Mouse (Mus musculus): ENCODE data around the gene Poglut1.
"Not testable (repeated sequence)": the region's sequence is repeated elsewhere in the genome, so short reads cannot be mapped to it uniquely, and the experiment has no call there.

Poglut1 gene

GRCm38 (mm10) chr16:38538716-38539380, 11.2 kb downstream of the Poglut1 start:
- no peak for DNase-seq (ENCODE audit: extremely low read depth, insufficient read length, low spot score)

GRCm38 (mm10) chr16:38536544-38537146, 13.4 kb downstream of the Poglut1 start:
- DNase-seq (ENCODE audit: extremely low read depth, insufficient read length, low spot score) = no peak

- DNase-seq (ENCODE audit: extremely low read depth, insufficient read length, low spot score) = no peak
Measured at GRCm38 (mm10) chr16:38526264-38526663, 23.8 kb downstream of the Poglut1 start.

GRCm38 (mm10) chr16:38522129-38523084, 27.7 kb downstream of the Poglut1 start, which contains the start of gene Timmdc1:
Timmdc1 (minus strand) TSS chr16:38522663.
- peak; percentile 96 for DNase-seq (ENCODE audit: extremely low read depth, insufficient read length, low spot score)

GRCm38 (mm10) chr16:38521211-38521987, 28.7 kb downstream of the Poglut1 start:
- DNase-seq (ENCODE audit: extremely low read depth, insufficient read length, low spot score) = no peak

GRCm38 (mm10) chr16:38519140-38519539, 30.9 kb downstream of the Poglut1 start:
- peak; percentile 28 for DNase-seq (ENCODE audit: extremely low read depth, insufficient read length, low spot score)

- DNase-seq (ENCODE audit: extremely low read depth, insufficient read length, low spot score) = no peak
Measured at GRCm38 (mm10) chr16:38510846-38511245, 39.2 kb downstream of the Poglut1 start.

- DNase-seq (ENCODE audit: extremely low read depth, insufficient read length, low spot score) = peak; percentile 30
Measured at GRCm38 (mm10) chr16:38506041-38506634, 43.9 kb downstream of the Poglut1 start.

GRCm38 (mm10) chr16:38503528-38503927, 46.5 kb downstream of the Poglut1 start:
- no peak for DNase-seq (ENCODE audit: extremely low read depth, insufficient read length, low spot score)

- no peak for DNase-seq (ENCODE audit: extremely low read depth, insufficient read length, low spot score)
Measured at GRCm38 (mm10) chr16:38502469-38502868, 47.6 kb downstream of the Poglut1 start.

GRCm38 (mm10) chr16:38496604-38497140, 53.4 kb downstream of the Poglut1 start:
- DNase-seq (ENCODE audit: extremely low read depth, insufficient read length, low spot score) = no peak

- no peak for DNase-seq (ENCODE audit: extremely low read depth, insufficient read length, low spot score)
Measured at GRCm38 (mm10) chr16:38493890-38494289, 56.2 kb downstream of the Poglut1 start.

- no peak for DNase-seq (ENCODE audit: extremely low read depth, insufficient read length, low spot score)
Measured at GRCm38 (mm10) chr16:38492551-38492950, 57.5 kb downstream of the Poglut1 start.

GRCm38 (mm10) chr16:38483582-38484309, 66.3 kb downstream of the Poglut1 start:
- no peak for DNase-seq (ENCODE audit: extremely low read depth, insufficient read length, low spot score)

- no peak for DNase-seq (ENCODE audit: extremely low read depth, insufficient read length, low spot score)
Measured at GRCm38 (mm10) chr16:38482780-38483562, 67.1 kb downstream of the Poglut1 start.

GRCm38 (mm10) chr16:38481327-38481726, 68.7 kb downstream of the Poglut1 start:
- DNase-seq (ENCODE audit: extremely low read depth, insufficient read length, low spot score) = no peak

GRCm38 (mm10) chr16:38478296-38478695, 71.8 kb downstream of the Poglut1 start:
- DNase-seq (ENCODE audit: extremely low read depth, insufficient read length, low spot score) = no peak

- DNase-seq (ENCODE audit: extremely low read depth, insufficient read length, low spot score) = not testable (repeated sequence)
Measured at GRCm38 (mm10) chr16:38477241-38477608, 72.8 kb downstream of the Poglut1 start.
